Mouse (Mus musculus) MEL (cell line): Measurements from ENCODE around the gene Dpm1. TPM values are rescaled to one million over a fixed set of nuclear protein-coding genes. Genes with fewer than 3 reads are reported as not detected.

Experiments
- DNase-seq: peaks from one replicate; pipeline ENCODE4 v3.0.0; 2011; ENCODE audit warnings: low read depth, low spot score
- H3K27ac ChIP-seq: 2 replicates; pipeline ENCODE4 v1.5.1; 2012; ENCODE audit warnings: low read depth, mild to moderate bottlenecking, control low read depth, low read length, moderate library complexity; ENCODE audit not compliant: control insufficient read depth
- H3K27me3 ChIP-seq, 2 experiments: fragments of 150-350 bp in 1 of 2; sonication (generic) in 1 of 2; 2 replicates each; pipeline ENCODE4 v1.6.1; 2012; ENCODE audit warnings: low read length in 2 of 2, mild to moderate bottlenecking in 2 of 2, improper control_type of control experiment in 1 of 2, moderate library complexity in 1 of 2; ENCODE audit not compliant: insufficient read depth in 2 of 2, control insufficient read depth in 1 of 2
- H3K36me3 ChIP-seq, 2 experiments: 2 replicates each; pipeline ENCODE4 v1.6.1; 2012 to 2014; ENCODE audit warnings: low read length in 2 of 2, improper control_type of control experiment in 1 of 2, inconsistent platforms in 1 of 2, mild to moderate bottlenecking in 1 of 2; ENCODE audit not compliant: insufficient read depth in 2 of 2, control insufficient read depth in 1 of 2
- H3K4me1 ChIP-seq, 2 experiments: fragments of 150-350 bp in 1 of 2; sonication (generic) in 1 of 2; 2 replicates each; pipeline ENCODE4 v1.6.1; 2012; ENCODE audit warnings: low read length in 2 of 2, improper control_type of control experiment in 1 of 2, mild to moderate bottlenecking in 1 of 2; ENCODE audit not compliant: insufficient read depth in 2 of 2, control insufficient read depth in 1 of 2
- H3K4me3 ChIP-seq, 2 experiments: fragments of 150-350 bp in 1 of 2; sonication (generic) in 1 of 2; 2 replicates each; pipeline ENCODE4 v1.5.1; 2012; ENCODE audit warnings: low read depth in 2 of 2, low read length in 2 of 2, mild to moderate bottlenecking in 2 of 2, moderate library complexity in 2 of 2, control low read depth in 1 of 2, improper control_type of control experiment in 1 of 2; ENCODE audit not compliant: control insufficient read depth in 1 of 2, insufficient read depth in 1 of 2
- H3K79me2 ChIP-seq: 2 replicates; pipeline ENCODE4 v1.6.1; 2012; ENCODE audit warnings: mild to moderate bottlenecking, low read length, moderate library complexity; ENCODE audit not compliant: control insufficient read depth, poor library complexity, insufficient read depth
- H3K9ac ChIP-seq: 2 replicates; pipeline ENCODE4 v1.6.1; 2012; ENCODE audit warnings: low read depth, mild to moderate bottlenecking, control low read depth, low read length, moderate library complexity; ENCODE audit not compliant: control insufficient read depth, poor library complexity, severe bottlenecking
- H3K9me3 ChIP-seq: fragments of 150-350 bp; sonication (generic); replicated peaks from 2 replicates; pipeline ENCODE4 v1.6.1; 2012; ENCODE audit warnings: mild to moderate bottlenecking, low read length, improper control_type of control experiment, moderate library complexity; ENCODE audit not compliant: insufficient read depth
- CTCF ChIP-seq, 3 experiments: IDR thresholded peaks in 2 of 3; conservative IDR thresholded peaks in 1 of 3; 2 replicates each; pipeline ENCODE4 v1.5.1; 2011 to 2012; ENCODE audit warnings: low read length in 3 of 3, low read depth in 2 of 3, mild to moderate bottlenecking in 2 of 3, improper control_type of control experiment in 1 of 3, inconsistent platforms in 1 of 3, mixed read lengths in 1 of 3, moderate library complexity in 1 of 3; ENCODE audit not compliant: control insufficient read depth in 1 of 3, insufficient read depth in 1 of 3, poor library complexity in 1 of 3, severe bottlenecking in 1 of 3
- E2F4 ChIP-seq: IDR thresholded peaks from 2 replicates; pipeline ENCODE4 v1.6.1; 2011; ENCODE audit warnings: low read depth, low read length, improper control_type of control experiment, borderline replicate concordance
- MAFK ChIP-seq: IDR thresholded peaks from 2 replicates; pipeline ENCODE4 v1.6.1; 2011; ENCODE audit warnings: low read depth, mild to moderate bottlenecking, low read length, improper control_type of control experiment, borderline replicate concordance
- MXI1 ChIP-seq: IDR thresholded peaks from 2 replicates; pipeline ENCODE4 v1.6.1; 2011; ENCODE audit warnings: mild to moderate bottlenecking, low read depth, low read length, improper control_type of control experiment
- MYB ChIP-seq: IDR thresholded peaks from 2 replicates; pipeline ENCODE4 v1.6.1; 2011; ENCODE audit warnings: mild to moderate bottlenecking, low read depth, low read length, improper control_type of control experiment
- MYC ChIP-seq: IDR thresholded peaks from 2 replicates; pipeline ENCODE4 v1.6.1; 2011; ENCODE audit warnings: low read depth, mild to moderate bottlenecking, low read length, improper control_type of control experiment, moderate library complexity
- POLR2A ChIP-seq, 2 experiments: IDR thresholded peaks; 2 replicates each; pipeline ENCODE4 v1.6.1; 2011 to 2012; ENCODE audit warnings: low read length in 2 of 2, mild to moderate bottlenecking in 2 of 2, control low read depth in 1 of 2, improper control_type of control experiment in 1 of 2, low read depth in 1 of 2, moderate library complexity in 1 of 2; ENCODE audit not compliant: control insufficient read depth in 1 of 2, insufficient read depth in 1 of 2, poor library complexity in 1 of 2
- RAD21 ChIP-seq: IDR thresholded peaks from 2 replicates; pipeline ENCODE4 v1.6.1; 2011; ENCODE audit warnings: mild to moderate bottlenecking, low read depth, low read length, improper control_type of control experiment
- SMC3 ChIP-seq: IDR thresholded peaks from 2 replicates; pipeline ENCODE4 v1.6.1; 2011; ENCODE audit warnings: low read depth, low read length, improper control_type of control experiment
- TAL1 ChIP-seq: IDR thresholded peaks from 2 replicates; pipeline ENCODE4 v1.6.1; 2012; ENCODE audit warnings: mild to moderate bottlenecking, inconsistent platforms, low read length, moderate library complexity, mixed read lengths
- TCF12 ChIP-seq: IDR thresholded peaks from 2 replicates; pipeline ENCODE4 v1.6.1; 2014; ENCODE audit warnings: low read depth, mild to moderate bottlenecking, inconsistent platforms, low read length, improper control_type of control experiment, moderate library complexity
- UBTF ChIP-seq: IDR thresholded peaks from 2 replicates; pipeline ENCODE4 v1.6.1; 2012; ENCODE audit warnings: low read depth, mild to moderate bottlenecking, inconsistent platforms, low read length, improper control_type of control experiment, moderate library complexity, borderline replicate concordance; ENCODE audit not compliant: insufficient read depth
- USF2 ChIP-seq, 2 experiments: IDR thresholded peaks; 2 replicates each; pipeline ENCODE4 v1.6.1; 2011 to 2012; ENCODE audit warnings: improper control_type of control experiment in 2 of 2, low read length in 2 of 2, borderline replicate concordance in 1 of 2, inconsistent platforms in 1 of 2, low read depth in 1 of 2, mild to moderate bottlenecking in 1 of 2; ENCODE audit not compliant: insufficient read depth in 1 of 2
- ZMIZ1 ChIP-seq: IDR thresholded peaks from 2 replicates; pipeline ENCODE4 v1.6.1; 2012; ENCODE audit warnings: low read depth, mild to moderate bottlenecking, inconsistent platforms, low read length, improper control_type of control experiment, moderate library complexity
- ZNF384 ChIP-seq: IDR thresholded peaks from 2 replicates; pipeline ENCODE4 v1.6.1; 2012; ENCODE audit warnings: low read depth, mild to moderate bottlenecking, inconsistent platforms, low read length, improper control_type of control experiment
- polyA plus RNA-seq, 2 experiments: library from polyadenylated mRNA; stranded (reverse) in 1 of 2; unstranded in 1 of 2; fragments of >175 nt in 1 of 2; fragments of >200 nt in 1 of 2; gene quantifications; 2 replicates each; pipeline versions ENCODE4 v1.2.1 to v1.2.4; 2012; ENCODE audit warnings: low replicate concordance in 2 of 2, low read depth in 1 of 2; ENCODE audit not compliant: insufficient read length in 2 of 2, insufficient read depth in 1 of 2, missing spikeins in 1 of 2
- total RNA-seq: library from RNA; depleted of rRNA; stranded (reverse); fragments of 300-350 nt; gene quantifications from 2 replicates; pipeline ENCODE4 v1.2.3, GENCODE M21; 2012

Gene Dpm1
- total and polyA plus RNA-seq, 3 experiments, result 49.0 to 564 (median 63.5) TPM

- no peak overlapping the region for H3K4me3 ChIP-seq
- no peaks in the 10 kb centered on the region for H3K36me3 ChIP-seq
- H3K4me1 ChIP-seq, result no peaks in the 10 kb centered on the region
- no peaks in the 10 kb centered on the region for H3K9me3 ChIP-seq
- no peak for TF ChIP-seq SMC3
- no peak for TF ChIP-seq ZMIZ1
- no peak for TF ChIP-seq E2F4
- TF ChIP-seq TCF12, result no peak
- TF ChIP-seq MYB, result no peak
- no peak for TF ChIP-seq ZNF384
- TF ChIP-seq USF2 (IDR thresholded peaks at IDR 0.05; ENCODE audit: borderline replicate concordance in 1 of 2, insufficient read depth in 1 of 2, low read depth in 1 of 2, low read length in 2 of 2), result no peak
- no peak for TF ChIP-seq TAL1
- TF ChIP-seq POLR2A (IDR thresholded peaks at IDR 0.05; ENCODE audit: control insufficient read depth in 1 of 2, insufficient read depth in 1 of 2, low read depth in 1 of 2, low read length in 2 of 2, poor library complexity in 1 of 2), result no peak
- TF ChIP-seq RAD21, result no peak
- TF ChIP-seq CTCF (IDR thresholded peaks at IDR 0.05 in 2 of 3, conservative IDR thresholded peaks at IDR 0.05 in 1 of 3; ENCODE audit: control insufficient read depth in 1 of 3, insufficient read depth in 1 of 3, low read depth in 2 of 3, low read length in 3 of 3, poor library complexity in 1 of 3, severe bottlenecking in 1 of 3), result no peak
- no peak for DNase-seq
- no peak overlapping the region for H3K9ac ChIP-seq
- H3K27me3 ChIP-seq, result no peaks in the 10 kb centered on the region
- no peak overlapping the region for H3K27ac ChIP-seq
- H3K79me2 ChIP-seq, result no peaks in the 10 kb centered on the region
These were observed 17.9 kb upstream of the Dpm1 start for GRCm38 (mm10) chr2:168248167-168248855.

DNA sequence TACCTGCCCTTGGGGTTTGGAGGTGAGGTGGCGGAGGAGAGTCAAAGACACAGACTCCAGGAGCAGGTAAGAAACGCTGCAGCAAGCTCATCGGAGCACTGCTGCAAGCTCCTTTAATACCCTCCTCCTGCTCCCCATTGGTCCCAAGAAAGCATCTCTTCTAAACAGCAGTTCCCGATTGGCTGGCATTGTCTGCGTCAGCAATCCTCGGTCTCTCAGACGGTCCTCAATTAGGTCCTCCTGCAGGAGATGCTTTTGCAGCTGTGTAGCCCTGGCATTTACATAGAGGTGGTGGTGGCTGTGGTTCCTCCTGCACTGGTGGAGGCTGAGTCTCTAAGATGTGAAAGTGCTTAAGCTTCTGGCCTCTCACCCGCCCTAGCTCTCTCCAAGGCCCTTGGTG is 15.2 kb upstream of the Dpm1 start:
- Histone ChIP-seq H3K4me3 (no peak overlapping the region), H3K9me3 (no peaks in the 10 kb centered on the region), H3K27me3 (no peaks in the 10 kb centered on the region), H3K36me3 (no peaks in the 10 kb centered on the region), H3K9ac (no peak overlapping the region), H3K4me1 (no peaks in the 10 kb centered on the region), H3K27ac (no peak overlapping the region), H3K79me2 (no peaks in the 10 kb centered on the region)
- TF ChIP-seq MAFK (no peak), MYC (no peak), RAD21 (no peak), MXI1 (no peak), SMC3 (no peak), E2F4 (no peak), UBTF (no peak)
- DNase-seq, result no peak
